Mouse (Mus musculus) cerebellum, adult 2 months (tissue): ENCODE measurements around the gene Gm19426. TPM values are rescaled to one million over a fixed set of nuclear protein-coding genes. Genes with fewer than 3 reads are reported as not detected.

Source experiments
- DNase-seq, 2 experiments: peaks; one replicate each; pipeline ENCODE4 v3.0.0; 2021
- H3K27ac ChIP-seq: fragments of 200-500 bp; 2 replicates; pipeline ENCODE4 v1.5.1; 2012; ENCODE audit warnings: low read length, control low read depth, inconsistent platforms; ENCODE audit not compliant: insufficient read depth
- H3K27me3 ChIP-seq: fragments of 200-500 bp; 2 replicates; pipeline ENCODE4 v1.6.1; 2012; ENCODE audit warnings: inconsistent platforms, mild to moderate bottlenecking, low read length, moderate library complexity; ENCODE audit not compliant: control insufficient read depth, insufficient read depth
- H3K4me1 ChIP-seq: fragments of 200-500 bp; 2 replicates; pipeline ENCODE4 v1.6.1; 2011; ENCODE audit warnings: low read length; ENCODE audit not compliant: control insufficient read depth, insufficient read depth
- H3K4me3 ChIP-seq: fragments of 200-500 bp; replicated peaks from 2 replicates; pipeline ENCODE3; 2011; ENCODE audit warnings: mild to moderate bottlenecking, low read depth, low read length, control low read depth; ENCODE audit not compliant: insufficient read depth
- CTCF ChIP-seq: fragments of 200-500 bp; IDR thresholded peaks from 2 replicates; pipeline ENCODE4 v1.5.1; 2011; ENCODE audit warnings: low read depth, mild to moderate bottlenecking, control low read depth, low read length, moderate library complexity, borderline replicate concordance; ENCODE audit not compliant: insufficient read depth
- POLR2A ChIP-seq: fragments of 200-500 bp; IDR thresholded peaks from 2 replicates; pipeline ENCODE4 v1.6.1; 2011; ENCODE audit warnings: low read length, control low read depth, borderline replicate concordance; ENCODE audit not compliant: insufficient read depth
- WGBS: fragments of 180-500 bp; shearing (Covaris S2); methylation state at CpG from one replicate; pipeline ENCODE4 v1.1.7; 2018; 5-methylcytosine and 5-hydroxymethylcytosine counted together
- polyA plus RNA-seq: library from polyadenylated mRNA; depleted of rRNA; stranded (reverse); fragments of >200 nt; gene quantifications from 2 replicates; pipeline ENCODE4 v1.2.3, GENCODE M21; 2012; rRNA removed

Gm19426 gene
- 3.0 and 3.4 TPM in 2 replicates for polyA plus RNA-seq

- H3K27me3 ChIP-seq: no peaks in the 10 kb centered on the region
- peaks cover 9% of the 10 kb centered on the region; the same call in 1 of the 2 replicates for H3K4me1 ChIP-seq
- TF ChIP-seq CTCF (no peak), POLR2A (peak; percentile 35; the same call in 1 of the 2 replicates)
- H3K4me3 ChIP-seq: peak within 1 kb of the TSS; percentile 81
- H3K27ac ChIP-seq: peak within 1 kb of the TSS; percentile 47; the same call in 1 of the 2 replicates
- 1% methylated on average over 23 of the region's 25 CpGs for WGBS
- DNase-seq: peak; percentile 73 to 77
Measured at GRCm38 (mm10) chr2:84743561-84743960, at the start of gene Gm19426. Gene Gm19426 (minus strand): TSS chr2:84743655.

- Histone ChIP-seq H3K4me1 (no peaks in the 10 kb centered on the region), H3K4me3 (no peak overlapping the region), H3K27me3 (no peaks in the 10 kb centered on the region), H3K27ac (no peak overlapping the region)
- no peak for DNase-seq
- no peak for TF ChIP-seq POLR2A
- TF ChIP-seq CTCF: no peak
- WGBS: 86% methylated on average over 3 of the region's 3 CpGs
Measured at GRCm38 (mm10) chr2:84793154-84793553, 49.7 kb upstream of the Gm19426 start.

- no peak for TF ChIP-seq POLR2A
- no peak for TF ChIP-seq CTCF
- H3K4me1 ChIP-seq: no peaks in the 10 kb centered on the region
- 70% methylated on average over 3 of the region's 3 CpGs for WGBS
- DNase-seq: no peak
- no peak overlapping the region for H3K4me3 ChIP-seq
- H3K27me3 ChIP-seq: no peaks in the 10 kb centered on the region
- no peak overlapping the region for H3K27ac ChIP-seq
Measured at GRCm38 (mm10) chr2:84792516-84792915, 49.1 kb upstream of the Gm19426 start.

GRCm38 (mm10) chr2:84790418-84790817 lies 47.0 kb upstream of the Gm19426 start:
- Histone ChIP-seq H3K27ac (no peak overlapping the region), H3K4me1 (no peaks in the 10 kb centered on the region), H3K27me3 (no peaks in the 10 kb centered on the region), H3K4me3 (no peak overlapping the region)
- 59% methylated on average over 9 of the region's 9 CpGs for WGBS
- TF ChIP-seq CTCF: no peak
- no peak for TF ChIP-seq POLR2A
- no peak for DNase-seq

GRCm38 (mm10) chr2:84788316-84788715 lies 44.9 kb upstream of the Gm19426 start:
- DNase-seq: no peak
- WGBS: 83% methylated on average over 3 of the region's 3 CpGs
- Histone ChIP-seq H3K27me3 (no peaks in the 10 kb centered on the region), H3K27ac (no peak overlapping the region), H3K4me3 (no peak overlapping the region), H3K4me1 (no peaks in the 10 kb centered on the region)
- TF ChIP-seq POLR2A (no peak), CTCF (no peak)

GRCm38 (mm10) chr2:84783840-84784566 lies 40.5 kb upstream of the Gm19426 start:
- TF ChIP-seq POLR2A (no peak), CTCF (no peak)

GRCm38 (mm10) chr2:84783315-84783714 lies 39.9 kb upstream of the Gm19426 start:
- Histone ChIP-seq H3K4me1 (no peaks in the 10 kb centered on the region), H3K27me3 (no peaks in the 10 kb centered on the region), H3K27ac (no peak overlapping the region), H3K4me3 (no peak overlapping the region)
- 100% methylated on average over 1 of the region's 1 CpGs for WGBS
- TF ChIP-seq POLR2A (no peak), CTCF (no peak)
- no peak for DNase-seq

More at GRCm38 (mm10) chr2:84783840-84784566, 40.5 kb upstream of the Gm19426 start:
- Histone ChIP-seq H3K27me3 (no peaks in the 10 kb centered on the region), H3K4me3 (no peak overlapping the region), H3K27ac (no peak overlapping the region), H3K4me1 (no peaks in the 10 kb centered on the region)
- 85% methylated on average over 3 of the region's 3 CpGs for WGBS
- no peak for DNase-seq

GRCm38 (mm10) chr2:84779210-84779609 lies 35.8 kb upstream of the Gm19426 start:
- WGBS: 50% methylated on average over 6 of the region's 6 CpGs
- no peak for TF ChIP-seq POLR2A
- TF ChIP-seq CTCF: no peak
- Histone ChIP-seq H3K4me1 (peaks cover 4% of the 10 kb centered on the region; the same call in 1 of the 2 replicates), H3K27ac (no peak overlapping the region), H3K27me3 (no peaks in the 10 kb centered on the region), H3K4me3 (no peak overlapping the region)
- no peak for DNase-seq
